Comparison of ENCODE assay signal across 29 mouse cellular contexts in the genomic region with DNA sequence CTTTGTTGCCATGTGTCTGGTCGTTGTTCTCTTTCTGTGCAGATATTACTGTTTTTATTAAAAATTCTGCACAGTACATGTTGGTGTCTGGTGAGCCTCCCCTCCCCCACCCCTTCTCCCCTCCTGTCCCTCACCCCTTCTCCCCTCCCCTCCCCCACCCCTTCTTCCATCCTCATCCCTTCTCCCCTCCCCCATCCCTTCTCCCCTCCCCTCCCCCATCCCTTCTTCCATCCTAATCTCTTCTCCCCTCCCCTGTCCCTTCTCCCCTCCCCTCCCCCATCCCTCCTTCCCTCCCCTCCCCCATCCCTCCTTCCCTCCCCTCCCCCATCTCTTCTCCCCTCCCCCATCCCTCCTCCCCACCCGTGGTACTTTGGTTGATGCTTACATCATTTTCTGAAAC.
"Had no signal": no experiment of that assay in that cellular context is flagged by ENCODE, and none has a peak within 500 bp of the region (broad histone marks: within the 10 kb centered on the region; RNA-seq: fewer than 3 reads in every experiment).

No protein-coding gene starts in this region.

- H3K4me3 ChIP-seq: gastrocnemius, adult 2 months; heart, adult 2 months; heart, embryonic 13.5 days; heart, embryonic 15.5 days; hindbrain, embryonic 13.5 days; hindbrain, embryonic 15.5 days; kidney, embryonic 15.5 days; limb, embryonic 10.5 days; limb, embryonic 12.5 days; liver, embryonic 13.5 days; liver, embryonic 15.5 days had no signal

- H3K9ac ChIP-seq: heart, embryonic 13.5 days; heart, embryonic 15.5 days; hindbrain, embryonic 13.5 days; hindbrain, embryonic 15.5 days; kidney, embryonic 15.5 days; limb, embryonic 12.5 days; liver, embryonic 13.5 days; liver, embryonic 15.5 days had no signal

- H3K36me3 ChIP-seq: heart, embryonic 13.5 days; heart, embryonic 15.5 days; hindbrain, embryonic 13.5 days; hindbrain, embryonic 15.5 days; kidney, embryonic 15.5 days; limb, embryonic 10.5 days; limb, embryonic 12.5 days; liver, embryonic 13.5 days; liver, embryonic 15.5 days had no signal

- H3K4me2 ChIP-seq: heart, embryonic 11.5 days; heart, embryonic 13.5 days; heart, embryonic 15.5 days; hindbrain, embryonic 13.5 days; hindbrain, embryonic 15.5 days; kidney, embryonic 15.5 days; limb, embryonic 12.5 days; liver, embryonic 11.5 days; liver, embryonic 13.5 days; liver, embryonic 15.5 days had no signal

- H3K4me1 ChIP-seq: heart, embryonic 13.5 days; heart, embryonic 15.5 days; hindbrain, embryonic 13.5 days; hindbrain, embryonic 15.5 days; kidney, embryonic 15.5 days; limb, embryonic 10.5 days; limb, embryonic 12.5 days; liver, embryonic 13.5 days had no signal

- H3K27me3 ChIP-seq: heart, embryonic 15.5 days; hindbrain, embryonic 15.5 days; kidney, embryonic 15.5 days; liver, embryonic 13.5 days; liver, embryonic 15.5 days had no signal

- H3K27ac ChIP-seq: gastrocnemius, adult 2 months; heart, adult 2 months; heart, embryonic 13.5 days; heart, embryonic 15.5 days; hindbrain, embryonic 13.5 days; hindbrain, embryonic 15.5 days; hindbrain, postnatal 0 days; kidney, embryonic 15.5 days; kidney, postnatal 0 days; limb, embryonic 10.5 days; limb, embryonic 12.5 days; liver, embryonic 13.5 days; liver, embryonic 15.5 days had no signal

- ATAC-seq: intestine, embryonic 16.5 days had no signal

- DNase-seq: gastrocnemius, adult 2 months; gastrocnemius, postnatal 14 days; gastrocnemius, postnatal 36 days; heart, adult 11 months; heart, adult 2 months; heart, postnatal 14 days; heart, postnatal 36 days; kidney, adult 11 months; kidney, adult 2 months; kidney, adult 9 months; kidney, postnatal 14 days; kidney, postnatal 36 days; layer of hippocampus, adult 9-11 months; layer of hippocampus, postnatal 36 days; liver; liver, embryonic 13.5 days had no signal

- H3K9me3 ChIP-seq: heart, embryonic 13.5 days; hindbrain, embryonic 13.5 days; hindbrain, embryonic 15.5 days; kidney, embryonic 15.5 days; limb, embryonic 10.5 days; liver, embryonic 13.5 days; liver, embryonic 15.5 days had no signal
